Mouse (Mus musculus): Measurements from ENCODE around the gene Mfsd14b. TPM values are rescaled to one million over a fixed set of nuclear protein-coding genes. Genes with fewer than 3 reads are reported as not detected.

Gene Mfsd14b
- polyA plus RNA-seq, 1 experiment from 2014 or later = 33.7 TPM

DNA sequence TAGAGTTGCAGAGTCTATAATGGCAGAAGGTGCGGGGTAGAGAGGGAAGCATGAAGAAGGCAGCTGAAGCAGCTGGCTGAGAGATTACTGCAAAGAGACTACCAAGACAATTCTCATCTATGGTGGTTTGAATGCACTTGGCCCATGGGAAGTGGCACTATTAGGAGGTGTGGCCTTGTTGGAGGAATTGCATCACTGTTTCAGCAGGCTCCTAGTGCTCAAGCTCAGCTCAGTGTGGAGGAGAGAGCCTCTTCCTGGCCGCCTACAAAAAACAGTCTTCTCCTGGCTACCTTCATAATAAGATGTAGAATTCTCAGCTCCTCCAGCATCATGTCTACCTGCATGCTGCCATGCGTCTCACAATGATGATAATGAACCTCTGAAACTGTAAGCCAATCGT lies 16.9 kb downstream of the Mfsd14b start:
- Histone ChIP-seq H3K4me2 (no peak overlapping the region), H3K27me3 (replicated peaks) (no peaks in the 10 kb centered on the region), H3K4me3 (no peak overlapping the region), H3K27ac (replicated peaks) (no peak overlapping the region), H3K36me3 (peaks cover 27% of the 10 kb centered on the region), H3K9me3 (no peaks in the 10 kb centered on the region), H3K9ac (no peak overlapping the region), H3K4me1 (no peaks in the 10 kb centered on the region)
- WGBS = 86% methylated on average over 4 of the region's 4 CpGs
- ATAC-seq (ENCODE audit: extremely low read depth, insufficient number of reproducible peaks, low FRiP score, low TSS enrichment) = no peak

DNA sequence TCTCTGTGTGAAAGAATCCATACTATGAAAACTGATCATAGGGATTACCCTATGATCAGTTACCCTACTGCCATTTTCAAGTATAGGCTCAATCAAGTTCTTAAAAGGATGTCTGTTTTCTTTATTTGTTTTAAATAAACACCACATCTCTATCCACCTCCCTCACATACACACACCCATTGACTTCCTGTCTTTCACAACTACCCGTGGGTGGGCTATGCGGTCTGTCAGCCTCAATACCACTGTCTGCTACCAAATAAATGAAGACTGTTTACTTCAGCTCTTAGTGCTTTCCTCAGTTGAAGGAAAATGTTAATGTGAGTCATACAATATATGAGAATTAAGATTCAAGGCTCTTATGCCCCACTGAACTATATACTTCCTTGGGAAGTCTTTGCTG lies 42.8 kb downstream of the Mfsd14b start:
- Histone ChIP-seq H3K27me3 (replicated peaks) (no peaks in the 10 kb centered on the region), H3K4me1 (no peaks in the 10 kb centered on the region), H3K36me3 (peaks cover 62% of the 10 kb centered on the region), H3K27ac (replicated peaks) (no peak overlapping the region), H3K4me2 (no peak overlapping the region), H3K9me3 (no peaks in the 10 kb centered on the region), H3K9ac (no peak overlapping the region), H3K4me3 (no peak overlapping the region)
- no peak for ATAC-seq (ENCODE audit: extremely low read depth, insufficient number of reproducible peaks, low FRiP score, low TSS enrichment)
- 83% methylated on average over 2 of the region's 2 CpGs for WGBS

DNA sequence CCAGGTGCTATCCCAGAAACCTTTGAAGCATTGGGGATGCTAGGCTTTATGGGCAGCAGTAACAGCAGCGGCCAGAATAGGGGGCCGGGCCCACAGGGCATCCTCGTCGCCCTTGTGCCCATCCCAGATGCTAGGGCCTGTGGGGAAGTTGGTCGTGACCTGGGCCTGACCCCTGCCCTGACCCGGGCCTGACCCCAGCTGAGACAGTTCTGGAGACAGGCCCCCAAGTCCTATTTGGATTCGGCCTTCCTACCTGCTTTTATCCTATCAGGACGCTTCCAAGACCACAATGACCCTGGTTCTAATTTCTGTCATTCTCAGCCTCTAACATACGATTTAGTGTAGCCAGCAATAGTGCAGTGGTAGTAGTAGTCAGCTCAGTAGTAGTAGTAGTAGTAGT lies 60.1 kb downstream of the Mfsd14b start, which contains the start of gene Prss47:
Gene Prss47 (minus strand): TSS at position 101 of the 400 bp plus-strand sequence.
- Histone ChIP-seq H3K9me3 (peaks cover 19% of the 10 kb centered on the region; the same call in 1 of the 2 replicates), H3K4me1 (no peaks in the 10 kb centered on the region), H3K4me3 (no peak within 1 kb of the TSS), H3K9ac (no peak within 1 kb of the TSS), H3K4me2 (no peak within 1 kb of the TSS), H3K27ac (replicated peaks) (no peak within 1 kb of the TSS), H3K36me3 (no peaks in the 10 kb centered on the region), H3K27me3 (replicated peaks) (no peaks in the 10 kb centered on the region)
- ATAC-seq (ENCODE audit: extremely low read depth, insufficient number of reproducible peaks, low FRiP score, low TSS enrichment) = no peak
- WGBS = 74% methylated on average over 9 of the region's 9 CpGs

DNA sequence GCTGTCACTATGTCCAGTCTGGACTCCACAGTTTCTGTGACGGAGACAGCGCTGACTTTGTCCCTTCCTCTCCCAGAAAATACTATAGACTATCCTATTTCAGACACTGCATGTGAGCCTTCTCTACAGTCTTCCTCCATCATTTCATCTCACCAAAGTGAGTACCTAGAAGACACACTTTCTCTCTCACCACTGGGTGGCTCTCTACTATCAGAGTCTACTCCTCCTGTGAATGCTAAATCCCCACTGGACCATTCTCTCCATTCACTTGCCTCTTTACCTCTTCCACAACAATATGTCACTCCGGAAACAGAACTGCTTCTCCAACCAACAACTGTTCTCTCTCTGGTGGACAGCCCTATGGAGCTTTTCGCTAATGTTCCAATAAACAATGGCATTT lies 77.7 kb downstream of the Mfsd14b start:
- ATAC-seq (ENCODE audit: extremely low read depth, insufficient number of reproducible peaks, low FRiP score, low TSS enrichment) = no peak
- Histone ChIP-seq H3K27me3 (replicated peaks) (no peaks in the 10 kb centered on the region), H3K27ac (replicated peaks) (no peak overlapping the region), H3K4me3 (no peak overlapping the region), H3K4me1 (no peaks in the 10 kb centered on the region), H3K4me2 (no peak overlapping the region), H3K36me3 (no peaks in the 10 kb centered on the region), H3K9me3 (no peaks in the 10 kb centered on the region), H3K9ac (no peak overlapping the region)
- WGBS = 49% methylated on average over 4 of the region's 4 CpGs

DNA sequence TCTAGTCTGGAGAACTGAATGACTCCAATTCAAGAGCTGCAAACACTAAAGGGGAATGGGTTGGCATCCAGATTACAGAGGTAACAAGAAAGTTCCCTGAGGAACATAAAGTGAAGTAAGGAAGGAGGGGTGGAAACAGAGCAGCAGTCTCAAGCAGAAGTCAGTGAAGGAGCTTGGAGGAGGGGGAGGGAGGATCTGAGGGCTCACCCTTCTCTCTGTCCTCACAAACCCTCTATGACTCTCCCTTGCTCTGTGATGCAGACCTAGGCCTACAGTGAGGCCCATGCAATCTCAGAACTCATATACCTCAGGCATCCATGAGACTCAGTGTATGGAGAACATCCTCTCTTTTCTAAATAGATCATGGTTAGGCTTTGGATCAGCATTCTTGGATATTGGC lies 80.0 kb downstream of the Mfsd14b start, which contains the start of gene Spata31d1c:
Gene Spata31d1c (plus strand): TSS at position 301 of the 400 bp plus-strand sequence.
- no peak within 1 kb of the TSS for H3K4me2 ChIP-seq
- no peak within 1 kb of the TSS for H3K4me3 ChIP-seq
- no peak within 1 kb of the TSS for H3K27ac ChIP-seq (replicated peaks)
- ATAC-seq (ENCODE audit: extremely low read depth, insufficient number of reproducible peaks, low FRiP score, low TSS enrichment) = no peak
- no peaks in the 10 kb centered on the region for H3K4me1 ChIP-seq
- no peak within 1 kb of the TSS for H3K9ac ChIP-seq
- H3K9me3 ChIP-seq = no peaks in the 10 kb centered on the region
- no peaks in the 10 kb centered on the region for H3K36me3 ChIP-seq
- H3K27me3 ChIP-seq (replicated peaks) = no peaks in the 10 kb centered on the region

Other genes starting within 250 kb of the Mfsd14b start
- 0.04 TPM in 1 of 2 replicates, not detected in the other for gene Cntnap3, start 209.0 kb downstream of the Mfsd14b start, polyA plus RNA-seq (2015; fragmentation: Nextera tagmentation; extraction: Ambion mirVana)
- gene Spata31, start 195.6 kb downstream of the Mfsd14b start, polyA plus RNA-seq (2015; fragmentation: Nextera tagmentation; extraction: Ambion mirVana) = not detected in 2 replicates
- gene Spata31d1c, start 79.9 kb downstream of the Mfsd14b start, polyA plus RNA-seq (2015; fragmentation: Nextera tagmentation; extraction: Ambion mirVana) = not detected in 2 replicates
- not detected in 2 replicates for gene Prss47, start 60.2 kb downstream of the Mfsd14b start, polyA plus RNA-seq (2015; fragmentation: Nextera tagmentation; extraction: Ambion mirVana)
- gene Olfr465-ps1, start 25.1 kb upstream of the Mfsd14b start, polyA plus RNA-seq (2015; fragmentation: Nextera tagmentation; extraction: Ambion mirVana) = not detected in 2 replicates
- not detected in 2 replicates for gene Olfr466, start 37.3 kb upstream of the Mfsd14b start, polyA plus RNA-seq (2015; fragmentation: Nextera tagmentation; extraction: Ambion mirVana)
- not detected in 2 replicates for gene Nlrp4f, start 93.0 kb upstream of the Mfsd14b start, polyA plus RNA-seq (2015; fragmentation: Nextera tagmentation; extraction: Ambion mirVana)
- gene Gm10775, start 146.6 kb upstream of the Mfsd14b start, polyA plus RNA-seq (2015; fragmentation: Nextera tagmentation; extraction: Ambion mirVana) = not detected in 2 replicates
- gene Zfp369, start 165.8 kb upstream of the Mfsd14b start, polyA plus RNA-seq (2015; fragmentation: Nextera tagmentation; extraction: Ambion mirVana) = 6.7 and 8.3 TPM in 2 replicates

Data from heart, embryonic 13.5 days (tissue).